8 mouse cellular contexts compared by ENCODE assay signal in the genomic region with DNA sequence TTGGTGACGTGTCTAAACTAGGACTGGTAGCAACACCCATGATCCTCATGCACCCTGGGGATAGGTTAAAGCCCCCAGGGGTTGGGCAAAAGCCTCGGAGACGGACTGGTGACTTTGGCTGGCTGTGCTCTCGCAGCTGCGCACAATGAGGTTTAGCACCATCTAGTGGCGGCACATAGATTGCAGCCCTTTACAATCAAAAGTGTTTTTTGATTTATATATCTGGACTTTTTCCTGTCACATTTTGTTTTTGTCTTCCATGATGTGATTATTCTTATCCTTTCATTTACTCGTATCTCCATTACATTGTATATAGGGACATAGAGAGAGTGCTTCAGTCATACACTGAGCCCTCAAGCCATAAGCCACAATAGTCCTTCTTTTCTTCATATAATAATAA. TPM values are rescaled to one million over a fixed set of nuclear protein-coding genes. Genes with fewer than 3 reads are reported as not detected.
DNase-seq lines count a peak whose midpoint lies in the region; ATAC-seq and TF ChIP-seq lines count a peak whose summit lies in the region.
"Not testable (repeated sequence)": the region's sequence is repeated elsewhere in the genome, so short reads cannot be mapped to it uniquely, and the experiment has no call there.

No protein-coding gene starts in this region.

- H3K27me3 ChIP-seq in E14TG2a.4 (ENCODE audit: insufficient read depth, low read length); forebrain, embryonic 16.5 days (replicated peaks; ENCODE audit: control insufficient read depth, insufficient read depth, low read length); hindbrain, embryonic 11.5 days (ENCODE audit: control insufficient read depth, insufficient read depth, low read length); kidney, embryonic 16.5 days (ENCODE audit: insufficient read depth, low read length); liver, embryonic 12.5 days (replicated peaks); midbrain, embryonic 11.5 days (ENCODE audit: control insufficient read depth, insufficient read depth, low read length): not testable (repeated sequence)

- H3K4me2 ChIP-seq in forebrain, embryonic 16.5 days (ENCODE audit: low read length): peak overlapping the region; percentile 57
- H3K4me2 ChIP-seq in hindbrain, embryonic 11.5 days (replicated peaks; ENCODE audit: low read depth, low read length); kidney, embryonic 16.5 days (replicated peaks; ENCODE audit: low read depth, low read length): not testable (repeated sequence)
- peak overlapping the region; percentile 67 for H3K4me2 ChIP-seq in liver, embryonic 12.5 days
- H3K4me2 ChIP-seq in midbrain, embryonic 11.5 days: peak overlapping the region; percentile 41; the same call in 1 of the 2 replicates

- peak; percentile 68 for ATAC-seq in forebrain, embryonic 16.5 days
- peak; percentile 82 for ATAC-seq in hindbrain, embryonic 11.5 days (ENCODE audit: low FRiP score)
- peak; percentile 88; the same call in 1 of the 2 replicates for ATAC-seq in kidney, embryonic 16.5 days (ENCODE audit: low FRiP score, low TSS enrichment)
- not testable (repeated sequence) for ATAC-seq in liver, embryonic 12.5 days
- ATAC-seq in midbrain, embryonic 11.5 days (ENCODE audit: low FRiP score): peak; percentile 77; the same call in 1 of the 2 replicates

- H3K9ac ChIP-seq in forebrain, embryonic 16.5 days (replicated peaks; ENCODE audit: low read depth, low read length); hindbrain, embryonic 11.5 days (ENCODE audit: low read depth, low read length); kidney, embryonic 16.5 days (replicated peaks; ENCODE audit: low read length); liver, embryonic 12.5 days; midbrain, embryonic 11.5 days (ENCODE audit: low read length): not testable (repeated sequence)

- not testable (repeated sequence) for H3K9me3 ChIP-seq in E14TG2a.4 (ENCODE audit: low read length); forebrain, embryonic 16.5 days (ENCODE audit: control insufficient read depth, low read length); hindbrain, embryonic 11.5 days (ENCODE audit: control insufficient read depth, low read length); kidney, embryonic 16.5 days (ENCODE audit: low read length); liver, embryonic 12.5 days (replicated peaks); midbrain, embryonic 11.5 days (ENCODE audit: control insufficient read depth, low read length)

- peak overlapping the region; percentile 65 for H3K4me3 ChIP-seq in E14TG2a.4 (replicated peaks; ENCODE audit: low read length)
- not testable (repeated sequence) for H3K4me3 ChIP-seq in forebrain, embryonic 16.5 days (replicated peaks; ENCODE audit: low read length); hindbrain, embryonic 11.5 days (ENCODE audit: low read depth, low read length)
- H3K4me3 ChIP-seq in kidney, embryonic 16.5 days (ENCODE audit: low read length): peak overlapping the region; percentile 49
- peak overlapping the region; percentile 45 for H3K4me3 ChIP-seq in liver, embryonic 12.5 days
- H3K4me3 ChIP-seq in midbrain, embryonic 11.5 days (ENCODE audit: low read depth, low read length): peak overlapping the region; percentile 22; the same call in 1 of the 2 replicates

- peak; percentile 0 for DNase-seq in embryo, embryonic 11 days
- not testable (repeated sequence) for DNase-seq in hindbrain, embryonic 11.5 days (ENCODE audit: low spot score)
- peak; percentile 85 for DNase-seq in midbrain, embryonic 11.5 days (ENCODE audit: low spot score, missing footprints)
- DNase-seq in retina, postnatal 1 day: peak; percentile 49

- not testable (repeated sequence) for TF ChIP-seq CTCF in E14TG2a.4 (conservative IDR thresholded peaks at IDR 0.05; ENCODE audit: low read length)

- not testable (repeated sequence) for H3K27ac ChIP-seq in forebrain, embryonic 16.5 days (ENCODE audit: low read length); hindbrain, embryonic 11.5 days (ENCODE audit: low read depth, low read length); kidney, embryonic 16.5 days (ENCODE audit: low read length); liver, embryonic 12.5 days; midbrain, embryonic 11.5 days (ENCODE audit: low read depth, low read length)

- H3K4me1 ChIP-seq in E14TG2a.4 (replicated peaks; ENCODE audit: low read depth, low read length); forebrain, embryonic 16.5 days (replicated peaks; ENCODE audit: control insufficient read depth, insufficient read depth, low read length); hindbrain, embryonic 11.5 days (replicated peaks; ENCODE audit: control insufficient read depth, insufficient read depth, low read length); kidney, embryonic 16.5 days (ENCODE audit: insufficient read depth, low read length); liver, embryonic 12.5 days; midbrain, embryonic 11.5 days (ENCODE audit: control insufficient read depth, insufficient read depth, low read length): not testable (repeated sequence)

- not testable (repeated sequence) for H3K36me3 ChIP-seq in E14TG2a.4 (ENCODE audit: insufficient read depth, low read length); forebrain, embryonic 16.5 days (ENCODE audit: control insufficient read depth, insufficient read depth); hindbrain, embryonic 11.5 days (ENCODE audit: control insufficient read depth, insufficient read depth, low read length); kidney, embryonic 16.5 days (ENCODE audit: insufficient read depth, low read length); liver, embryonic 12.5 days; midbrain, embryonic 11.5 days (ENCODE audit: control insufficient read depth, insufficient read depth, low read length)

- 1% methylated on average over 4 of the region's 7 CpGs for WGBS in forebrain, embryonic 16.5 days
- WGBS in hindbrain, embryonic 11.5 days: 2% methylated on average over 4 of the region's 7 CpGs
- 0% methylated on average over 4 of the region's 7 CpGs for WGBS in kidney, embryonic 16.5 days
- WGBS in liver, embryonic 12.5 days (ENCODE audit: insufficient replicate concordance): 4% methylated on average over 4 of the region's 7 CpGs
- WGBS in midbrain, embryonic 11.5 days: 5% methylated on average over 4 of the region's 7 CpGs

RNA-seq across cellular contexts. Expression of a gene that starts 36.6 kb away (rescaled TPM):
- polyA plus RNA-seq in forebrain, embryonic 16.5 days (2015; fragmentation: Nextera tagmentation; extraction: Ambion mirVana): not detected in 2 replicates
- not detected in 2 replicates for polyA plus RNA-seq in hindbrain, embryonic 11.5 days (2014; fragmentation: Nextera tagmentation; extraction: Ambion mirVana)
- not detected in 2 replicates for polyA plus RNA-seq in kidney, embryonic 16.5 days (2015; fragmentation: Nextera tagmentation; extraction: Ambion mirVana)
- not detected in 2 replicates for polyA plus RNA-seq in liver, embryonic 12.5 days (2016; fragmentation: Nextera tagmentation; extraction: Ambion mirVana)
- polyA plus RNA-seq in midbrain, embryonic 11.5 days (2014; fragmentation: Nextera tagmentation; extraction: Ambion mirVana): not detected in 2 replicates
